9 mouse cellular contexts compared by ENCODE assay signal in the genomic region with DNA sequence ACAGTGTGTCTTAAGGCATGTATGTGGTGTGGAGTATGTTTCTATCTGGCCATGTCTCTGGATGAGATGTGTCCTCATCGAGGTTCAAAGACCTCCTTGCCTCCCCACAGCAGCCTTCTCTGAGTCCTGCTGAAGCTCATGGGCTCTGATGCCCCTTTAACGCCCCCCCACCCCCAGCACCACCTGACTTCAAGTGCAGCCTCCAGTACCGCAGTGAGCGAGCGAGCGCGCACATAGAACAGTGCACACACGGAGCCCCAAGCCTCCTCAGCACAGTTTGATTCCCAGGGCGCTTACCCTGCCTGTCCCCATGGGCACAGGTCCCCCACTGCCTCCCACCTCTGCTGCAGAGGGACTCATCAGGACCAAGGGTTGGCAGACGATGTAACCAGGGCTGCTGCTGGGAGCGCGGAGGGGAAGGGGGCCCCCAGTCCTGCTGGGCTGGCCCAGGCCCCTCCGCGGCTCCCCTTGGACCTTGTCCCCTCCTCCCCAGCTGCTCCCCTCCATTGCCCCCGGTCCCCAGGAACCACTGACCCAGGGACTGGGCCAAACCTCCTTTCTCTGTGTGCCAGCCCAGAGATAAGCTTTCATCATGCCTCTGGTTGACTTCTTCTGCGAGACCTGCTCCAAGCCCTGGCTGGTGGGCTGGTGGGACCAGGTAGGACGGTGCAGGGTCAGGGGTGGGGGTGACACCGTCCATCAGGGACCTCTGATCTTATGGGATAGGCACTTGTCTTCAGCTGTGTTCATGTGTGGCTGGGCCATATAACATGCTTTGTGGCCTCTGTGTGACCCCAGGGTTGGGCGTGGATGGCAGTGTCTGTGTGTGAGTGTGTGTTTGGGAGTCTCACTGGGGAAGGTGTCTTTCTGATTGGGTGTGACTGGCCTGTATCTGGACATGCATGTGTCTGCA. TPM values are rescaled to one million over a fixed set of nuclear protein-coding genes. Genes with fewer than 3 reads are reported as not detected.
DNase-seq lines count a peak whose midpoint lies in the region; ATAC-seq lines count a peak whose summit lies in the region.
"Had no signal": no experiment of that assay in that cellular context is flagged by ENCODE, and none has a peak within 500 bp of the region (broad histone marks: within the 10 kb centered on the region; RNA-seq: fewer than 3 reads in every experiment).

No protein-coding gene starts in this region.

- H3K27ac ChIP-seq in heart, embryonic 12.5 days (ENCODE audit: poor library complexity, severe bottlenecking) = no peak overlapping the region
- no peak overlapping the region for H3K27ac ChIP-seq in limb, embryonic 11.5 days (replicated peaks; ENCODE audit: low read depth, low read length)

- no peak; the same call in 1 of the 2 replicates for ATAC-seq in heart, embryonic 12.5 days (ENCODE audit: insufficient number of reproducible peaks, low FRiP score)
- ATAC-seq in limb, embryonic 11.5 days (ENCODE audit: insufficient number of reproducible peaks, low FRiP score, low TSS enrichment, low read depth) = no peak

- H3K4me1 ChIP-seq in heart, embryonic 12.5 days (replicated peaks) = peaks cover 17% of the 10 kb centered on the region
- H3K4me1 ChIP-seq in limb, embryonic 11.5 days (ENCODE audit: control insufficient read depth, insufficient read depth, low read length) = peaks cover 19% of the 10 kb centered on the region

- H3K27me3 ChIP-seq in heart, embryonic 12.5 days (replicated peaks) = no peaks in the 10 kb centered on the region
- no peaks in the 10 kb centered on the region for H3K27me3 ChIP-seq in limb, embryonic 11.5 days (ENCODE audit: control insufficient read depth, insufficient read depth, low read length)

- no peak for DNase-seq in heart, postnatal 36 days
- DNase-seq in cerebellum, adult 11 months = peak; percentile 62
- DNase-seq in frontal cortex, postnatal 36 days (ENCODE audit: low spot score in 2 of 2) = peak; percentile 59 to 63
- no peak for DNase-seq in limb, embryonic 11.5 days (ENCODE audit: low spot score)
- peak; percentile 73 for DNase-seq in right cerebral cortex, postnatal 4 days
- DNase-seq in urinary bladder, postnatal 36 days (ENCODE audit: low spot score in 2 of 2) = no peak
- no peak for DNase-seq in embryo, embryonic 10 days (ENCODE audit: low spot score)

- peak overlapping the region; percentile 10 for H3K4me3 ChIP-seq in heart, embryonic 12.5 days
- peak overlapping the region; percentile 24 for H3K4me3 ChIP-seq in limb, embryonic 11.5 days (ENCODE audit: low read depth, low read length)
- H3K4me3 ChIP-seq: myocyte had no signal

- 46% methylated on average over 19 of the region's 19 CpGs for WGBS in heart, embryonic 12.5 days
- WGBS in limb, embryonic 11.5 days = 49% methylated on average over 19 of the region's 19 CpGs

- H3K9me3 ChIP-seq in heart, embryonic 12.5 days (replicated peaks) = no peaks in the 10 kb centered on the region
- H3K9me3 ChIP-seq in limb, embryonic 11.5 days (ENCODE audit: control insufficient read depth, low read length) = no peaks in the 10 kb centered on the region

- H3K9ac ChIP-seq in heart, embryonic 12.5 days = 0 out of 2 replicates have a peak overlapping the region, but pooled peaks have one; percentile 18
- peak overlapping the region; percentile 41; the same call in 1 of the 2 replicates for H3K9ac ChIP-seq in limb, embryonic 11.5 days (ENCODE audit: low read length)

- intact Hi-C loops in heart, postnatal 36 days (cut with DNase I) = no loop called here

- H3K4me2 ChIP-seq in heart, embryonic 12.5 days = peak overlapping the region; percentile 47
- H3K4me2 ChIP-seq in limb, embryonic 11.5 days (ENCODE audit: low read depth, severe bottlenecking) = peak overlapping the region; percentile 44

- H3K36me3 ChIP-seq in heart, embryonic 12.5 days = peaks cover 40% of the 10 kb centered on the region
- no peaks in the 10 kb centered on the region for H3K36me3 ChIP-seq in limb, embryonic 11.5 days (ENCODE audit: control insufficient read depth, insufficient read depth, low read length)

RNA-seq across cellular contexts. Expression of a gene that starts 31.3 kb away (rescaled TPM):
- 10.1 and 10.2 TPM in 2 replicates for polyA plus RNA-seq in heart, embryonic 12.5 days (2016; fragmentation: Nextera tagmentation; extraction: Ambion mirVana)
- 10 to 100 TPM; 45.9 to 52.0 TPM for total RNA-seq in heart, postnatal 36 days (2021)
- 3.3 and 5.3 TPM in 2 replicates for polyA plus RNA-seq in limb, embryonic 11.5 days (2014; fragmentation: Nextera tagmentation; extraction: Ambion mirVana)

RNA-seq across cellular contexts. Expression of a gene that starts 42.4 kb away (rescaled TPM):
- 46.7 and 49.6 TPM in 2 replicates for polyA plus RNA-seq in heart, embryonic 12.5 days (2016; fragmentation: Nextera tagmentation; extraction: Ambion mirVana)
- total RNA-seq in heart, postnatal 36 days (2021) = 10 to 100 TPM; 41.9 to 43.1 TPM
- 31.1 and 35.2 TPM in 2 replicates for polyA plus RNA-seq in limb, embryonic 11.5 days (2014; fragmentation: Nextera tagmentation; extraction: Ambion mirVana)

RNA-seq across cellular contexts. Expression of a gene that starts 47.0 kb away (rescaled TPM):
- polyA plus RNA-seq in heart, embryonic 12.5 days (2016; fragmentation: Nextera tagmentation; extraction: Ambion mirVana) = 232 and 241 TPM in 2 replicates
- 100 to 1,000 TPM; 157 to 165 TPM for total RNA-seq in heart, postnatal 36 days (2021)
- polyA plus RNA-seq in limb, embryonic 11.5 days (2014; fragmentation: Nextera tagmentation; extraction: Ambion mirVana) = 407 and 424 TPM in 2 replicates

RNA-seq across cellular contexts. Expression of a gene that starts 51.5 kb away (rescaled TPM):
- polyA plus RNA-seq in heart, embryonic 12.5 days (2016; fragmentation: Nextera tagmentation; extraction: Ambion mirVana) = 0.10 and 0.19 TPM in 2 replicates
- total RNA-seq in heart, postnatal 36 days (2021) = 1 to 10 TPM in 1 of 2 experiments, under 1 TPM in 1; 0.69 to 1.1 TPM
- polyA plus RNA-seq in limb, embryonic 11.5 days (2014; fragmentation: Nextera tagmentation; extraction: Ambion mirVana) = 0.38 and 0.39 TPM in 2 replicates

Comparison
In these comparisons a context has a peak if more than half of its experiments do, and no peak if none do; other contexts are left out.
1. DNase-seq: peak in cerebellum, adult 11 months (single experiment), frontal cortex, postnatal 36 days (2 of 2) and right cerebral cortex, postnatal 4 days (single experiment); none in heart, postnatal 36 days (0 of 2), limb, embryonic 11.5 days (single experiment), urinary bladder, postnatal 36 days (0 of 2) and embryo, embryonic 10 days (single experiment).